Mouse (Mus musculus) heart, postnatal 36 days (tissue): ENCODE measurements around the gene Hyou1. TPM values are rescaled to one million over a fixed set of nuclear protein-coding genes. Genes with fewer than 3 reads are reported as not detected.
"Not testable (repeated sequence)": the region's sequence is repeated elsewhere in the genome, so short reads cannot be mapped to it uniquely, and the experiment has no call there.

Source experiments
- DNase-seq, 2 experiments: peaks; one replicate each; pipeline ENCODE4 v3.0.0; 2021 to 2022
- intact Hi-C: fragments of 180-260 bp; cut with DNase I; formaldehyde crosslinking; loops from one replicate; pipeline ENCODE4 v1.15.1; 2025
- total RNA-seq, 2 experiments: library from RNA; stranded (reverse); gene quantifications; 2 replicates each; pipeline ENCODE4 v1.2.3; 2021

Hyou1 gene
- total RNA-seq, result 10 to 100 TPM; 46.0 to 68.1 TPM

GRCm38 (mm10) chr9:44379054-44379834 lies at the start of gene Hyou1:
Gene Hyou1 (plus strand): TSS chr9:44379490.
- peak; percentile 99 to 100 for DNase-seq
- intact Hi-C loops, result no loop called here

- DNase-seq, result no peak
- intact Hi-C loops, result no loop called here
These were observed 48.6 kb upstream of the Hyou1 start for GRCm38 (mm10) chr9:44330736-44331135.

- no peak for DNase-seq
- intact Hi-C loops, result no loop called here
These were observed 46.2 kb upstream of the Hyou1 start for GRCm38 (mm10) chr9:44332918-44333638.

- intact Hi-C loops, result loop anchor here (5.0 kb wide), 1 partner anchor 42 kb away; no protein-coding TSS in a partner anchor
- DNase-seq, result peak; percentile 97
These were observed 44.6 kb upstream of the Hyou1 start, which contains the start of gene H2afx for GRCm38 (mm10) chr9:44334396-44335330. Gene H2afx (plus strand): TSS chr9:44334694.

- peak; percentile 41 to 54 for DNase-seq
- intact Hi-C loops, result loop anchor here (5.0 kb wide), 1 partner anchor 43 kb away; no protein-coding TSS in a partner anchor
These were observed 43.8 kb upstream of the Hyou1 start for GRCm38 (mm10) chr9:44335331-44336092.

GRCm38 (mm10) chr9:44336093-44336406 lies 43.2 kb upstream of the Hyou1 start:
- intact Hi-C loops, result loop anchor here (5.0 kb wide), 1 partner anchor 44 kb away; no protein-coding TSS in a partner anchor
- no peak for DNase-seq

GRCm38 (mm10) chr9:44336513-44336912 lies 42.8 kb upstream of the Hyou1 start:
- DNase-seq, result not testable (repeated sequence)
- intact Hi-C loops, result loop anchor here (5.0 kb wide), 1 partner anchor 44 kb away; no protein-coding TSS in a partner anchor

GRCm38 (mm10) chr9:44336964-44337363 lies 42.3 kb upstream of the Hyou1 start:
- intact Hi-C loops, result loop anchor here (5.0 kb wide), 1 partner anchor 45 kb away; no protein-coding TSS in a partner anchor
- DNase-seq, result no peak

- DNase-seq, result no peak
- intact Hi-C loops, result loop anchor here (5.0 kb wide), 1 partner anchor 45 kb away; no protein-coding TSS in a partner anchor
These were observed 41.7 kb upstream of the Hyou1 start for GRCm38 (mm10) chr9:44337436-44338169.

GRCm38 (mm10) chr9:44338574-44338973 lies 40.7 kb upstream of the Hyou1 start:
- no peak for DNase-seq
- intact Hi-C loops, result loop anchor here (5.0 kb wide), 1 partner anchor 46 kb away; no protein-coding TSS in a partner anchor

GRCm38 (mm10) chr9:44341487-44341886 lies 37.8 kb upstream of the Hyou1 start:
- intact Hi-C loops, result loop anchor here (5.0 kb wide), 1 partner anchor 34 kb away; the partner anchor contains the start of gene Hinfp
- no peak for DNase-seq

- intact Hi-C loops, result loop anchor here (5.0 kb wide), 1 partner anchor 35 kb away; the partner anchor contains the start of gene Hinfp
- DNase-seq, result no peak
These were observed 37.1 kb upstream of the Hyou1 start for GRCm38 (mm10) chr9:44342173-44342572.

- intact Hi-C loops, result loop anchor here (5.0 kb wide), 1 partner anchor 35 kb away; the partner anchor contains the start of gene Hinfp
- DNase-seq, result no peak
These were observed 36.7 kb upstream of the Hyou1 start for GRCm38 (mm10) chr9:44342605-44343004.

GRCm38 (mm10) chr9:44343290-44343689 lies 36.0 kb upstream of the Hyou1 start:
- intact Hi-C loops, result loop anchor here (5.0 kb wide), 1 partner anchor 36 kb away; the partner anchor contains the start of gene Hinfp

GRCm38 (mm10) chr9:44343781-44344421 lies 35.4 kb upstream of the Hyou1 start, which contains the start of gene Hmbs:
Gene Hmbs (minus strand): TSS chr9:44344228.
- intact Hi-C loops, result loop anchor here (5.0 kb wide), 1 partner anchor 37 kb away; the partner anchor contains the start of gene Hinfp

More at GRCm38 (mm10) chr9:44343290-44343689, 36.0 kb upstream of the Hyou1 start:
- DNase-seq, result peak in 1 of 2 experiments; percentile 48

GRCm38 (mm10) chr9:44345570-44346433 lies 33.5 kb upstream of the Hyou1 start:
- intact Hi-C loops, result no loop called here
- DNase-seq, result no peak

More at GRCm38 (mm10) chr9:44343781-44344421, 35.4 kb upstream of the Hyou1 start, which contains the start of gene Hmbs:
- peak; percentile 94 to 97 for DNase-seq

- intact Hi-C loops, result no loop called here
- DNase-seq, result no peak
These were observed 32.1 kb upstream of the Hyou1 start for GRCm38 (mm10) chr9:44347166-44347565.
